Mouse (Mus musculus): ENCODE data around the gene Mphosph9.
"Not testable (repeated sequence)": the region's sequence is repeated elsewhere in the genome, so short reads cannot be mapped to it uniquely, and the experiment has no call there.

Gene Mphosph9

DNA sequence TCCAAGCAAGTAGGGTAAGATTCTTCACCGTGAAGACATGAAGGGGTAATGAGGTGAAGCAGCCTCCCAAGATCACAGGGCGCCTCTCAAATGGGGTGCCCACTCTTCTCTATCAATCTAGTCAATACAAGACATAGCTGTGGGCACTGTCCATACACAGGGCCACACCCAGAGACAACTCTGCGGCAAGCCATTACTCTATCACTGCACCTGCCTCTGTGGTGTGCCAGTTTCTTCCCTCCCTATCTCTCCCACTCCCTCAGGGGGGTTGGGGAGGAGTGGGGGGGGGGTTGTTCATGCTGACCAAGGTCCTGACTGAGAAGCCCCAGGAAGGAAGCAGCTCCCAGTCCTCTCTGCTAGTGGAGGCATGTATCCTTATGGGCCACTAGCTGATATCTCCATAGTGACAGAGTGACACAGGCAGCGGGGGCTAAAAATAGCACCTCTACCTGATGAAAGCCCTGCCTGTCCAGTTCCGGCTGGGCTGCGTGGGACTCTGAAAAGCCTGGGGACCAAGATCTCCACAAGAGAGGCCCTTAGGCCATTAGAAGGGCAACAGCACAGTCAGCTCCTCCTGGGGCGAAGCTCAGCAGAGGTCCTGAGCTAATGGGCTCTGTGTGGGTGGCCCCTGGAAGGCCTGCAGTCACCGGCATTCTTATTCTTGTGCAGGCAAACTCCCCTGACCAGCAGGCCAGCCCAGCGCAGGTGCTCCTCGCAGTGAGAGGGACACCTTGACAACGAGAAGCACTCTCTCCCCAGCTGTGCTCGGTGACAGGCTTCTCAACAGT is 93.7 kb downstream of the Mphosph9 start:
- no peak for DNase-seq

DNA sequence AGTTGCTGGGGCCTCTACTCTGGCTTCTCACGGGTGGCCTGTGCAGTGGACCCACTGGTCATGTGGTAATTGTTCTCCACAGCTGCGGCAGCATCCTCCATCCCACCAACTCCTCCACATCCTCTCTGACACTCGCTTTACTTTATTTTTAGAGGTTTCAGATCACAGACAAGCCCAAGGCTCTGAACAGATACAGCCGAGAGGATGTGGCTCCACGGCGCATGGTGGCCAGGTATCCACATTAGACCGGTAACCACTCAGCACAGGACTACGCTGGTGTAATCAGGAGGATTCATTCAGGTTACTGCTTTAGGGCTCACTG is 94.7 kb downstream of the Mphosph9 start:
- no peak for DNase-seq

DNA sequence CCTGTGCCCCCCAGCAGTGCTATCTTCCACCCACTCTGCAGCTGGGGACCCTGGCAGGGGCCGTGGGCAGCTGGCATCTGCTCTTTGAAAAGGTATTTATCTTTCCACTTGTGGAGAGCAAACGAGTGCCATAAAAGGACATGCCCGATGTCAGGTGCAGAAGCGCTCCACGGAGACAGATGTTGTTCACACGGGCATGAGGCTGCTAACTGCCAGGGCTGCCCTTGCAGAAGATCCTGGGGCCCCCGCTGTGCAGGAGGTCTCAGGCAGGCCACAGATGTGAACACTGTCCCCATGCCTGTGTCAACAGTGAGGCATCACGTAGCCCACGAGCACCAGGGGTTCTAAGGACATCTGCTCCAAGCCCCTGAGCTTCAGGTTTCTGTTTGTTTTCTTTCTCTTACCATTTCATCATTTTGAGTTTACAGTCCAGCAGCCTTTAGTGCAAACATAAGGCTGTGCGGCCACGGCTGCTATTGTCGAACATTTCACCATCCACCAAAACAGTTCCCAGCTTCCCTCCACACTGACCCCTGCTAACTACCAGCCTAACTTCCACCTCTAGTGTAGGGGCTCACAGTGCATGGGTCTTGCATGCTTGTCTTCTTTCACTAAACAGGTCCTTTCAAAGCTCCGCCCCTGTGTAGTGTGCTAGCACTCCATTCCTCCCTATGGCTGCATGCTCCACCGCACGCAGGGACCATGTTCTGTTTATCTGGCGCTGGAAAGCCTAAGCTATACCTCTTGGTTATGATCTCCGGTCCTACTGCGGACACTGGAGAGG is 95.2 kb downstream of the Mphosph9 start:
- no peak for DNase-seq

DNA sequence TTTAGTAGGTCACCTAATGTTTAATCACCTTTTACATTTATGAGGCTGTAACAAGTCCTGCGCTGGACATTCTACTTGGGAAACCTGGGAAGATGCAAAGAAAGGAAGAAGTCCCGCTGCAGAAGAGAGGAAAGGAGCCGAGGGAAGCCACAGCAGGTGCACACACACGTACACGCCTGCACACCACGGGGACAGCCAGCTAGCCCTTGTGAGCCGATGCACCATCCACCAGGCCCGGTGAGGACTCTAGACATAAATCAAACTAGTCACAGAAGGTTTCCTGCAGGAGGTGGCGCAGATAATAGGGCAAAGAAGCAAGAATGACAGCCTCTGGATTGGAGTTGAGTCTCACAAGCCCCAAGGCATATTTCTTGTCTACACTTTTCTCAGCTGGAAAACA is 97.3 kb downstream of the Mphosph9 start:
- DNase-seq = no peak

DNA sequence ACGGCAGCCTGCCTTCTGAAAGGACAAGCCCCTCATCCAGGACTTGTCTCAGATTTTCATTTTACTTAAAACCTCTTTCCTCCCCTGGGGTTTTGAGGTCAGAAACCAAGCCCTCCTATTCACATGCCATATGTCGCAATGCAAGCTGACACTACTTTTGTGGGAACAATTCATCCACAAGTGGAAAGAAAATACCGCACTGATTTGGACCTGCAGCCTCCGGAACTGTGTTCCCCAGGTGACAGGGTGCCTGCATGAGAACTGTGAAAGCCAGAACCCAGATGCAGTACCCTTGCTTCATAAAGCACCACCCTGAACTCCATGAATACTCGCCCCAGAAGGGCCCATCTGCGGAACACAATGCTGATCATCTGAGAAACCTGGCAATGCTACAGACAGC is 100.6 kb downstream of the Mphosph9 start:
- DNase-seq = no peak

DNA sequence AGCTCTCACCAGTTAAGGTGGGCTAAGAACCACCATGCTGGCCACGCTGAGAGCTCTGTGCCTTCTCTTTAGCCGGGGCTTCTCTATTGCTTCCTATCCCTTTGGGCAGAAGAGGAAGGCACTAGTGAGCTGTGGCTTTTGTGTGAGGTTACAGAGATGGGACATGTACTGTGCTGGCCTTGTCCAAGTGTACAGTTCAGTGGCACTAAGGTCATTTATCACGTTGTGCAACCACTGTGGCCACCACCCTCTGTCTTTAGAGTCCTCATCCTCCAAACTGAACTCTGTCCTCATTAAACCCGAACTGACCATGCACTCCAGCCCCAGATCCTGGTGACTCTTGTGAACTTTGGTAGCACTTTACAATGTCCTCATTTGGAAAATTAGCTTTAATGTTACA is 101.3 kb downstream of the Mphosph9 start:
- DNase-seq = no peak

DNA sequence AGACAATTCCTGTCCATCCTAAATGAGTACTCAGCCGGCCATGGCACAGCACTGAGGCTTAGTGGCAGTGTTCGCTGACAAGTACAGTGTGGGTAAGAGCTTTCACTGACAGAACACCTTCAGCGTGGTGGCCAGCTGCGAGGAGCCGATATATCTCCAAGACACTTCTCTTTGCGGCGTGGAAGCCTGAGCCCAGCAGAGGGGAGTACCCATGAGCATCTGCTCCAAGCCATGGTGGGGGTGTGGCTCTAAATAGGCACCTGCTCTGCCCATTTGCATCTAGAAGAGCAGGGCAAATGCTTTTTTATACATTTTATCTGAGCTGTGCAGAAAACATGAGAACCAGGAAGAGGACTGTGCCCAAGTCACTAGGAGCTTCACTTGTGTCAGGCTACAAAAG is 101.9 kb downstream of the Mphosph9 start:
- DNase-seq = no peak

DNA sequence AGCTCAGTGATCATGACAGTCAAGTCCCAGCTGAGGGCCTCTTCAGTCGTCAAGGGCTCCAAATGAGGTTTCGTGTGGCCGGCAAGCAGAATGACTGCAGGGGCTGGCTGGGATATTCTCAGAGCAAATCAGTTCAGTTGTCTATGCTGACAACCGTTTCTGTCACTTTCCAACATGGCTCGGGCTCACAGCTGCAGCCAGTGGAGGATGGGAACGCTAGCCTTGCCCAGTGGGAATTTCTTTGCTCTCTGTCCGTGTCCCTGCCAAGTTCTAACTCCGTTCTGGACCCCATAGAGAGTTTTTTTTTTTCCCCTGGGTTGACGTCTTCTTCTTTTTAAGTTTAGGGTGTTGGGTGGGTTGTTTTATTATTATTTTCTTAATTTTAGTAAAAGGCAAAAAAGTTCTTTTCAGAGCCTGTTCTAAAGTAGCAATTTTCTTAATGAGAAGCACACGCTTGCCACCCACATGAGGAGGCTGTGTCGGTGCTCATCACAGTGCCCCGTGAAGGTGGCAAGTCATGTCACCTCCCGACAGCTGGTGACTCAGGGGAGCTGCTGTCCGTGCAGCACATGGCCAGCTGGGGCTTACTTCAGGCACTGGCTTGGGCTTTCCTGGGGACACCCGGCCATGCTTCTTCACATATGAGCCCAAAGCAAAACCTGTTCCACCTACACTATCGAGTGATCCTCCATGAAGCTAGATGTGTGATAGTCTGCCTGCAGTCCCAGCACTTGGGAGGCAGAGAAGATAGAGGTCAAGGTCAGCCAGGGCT is 103.3 kb downstream of the Mphosph9 start:
- DNase-seq = no peak

DNA sequence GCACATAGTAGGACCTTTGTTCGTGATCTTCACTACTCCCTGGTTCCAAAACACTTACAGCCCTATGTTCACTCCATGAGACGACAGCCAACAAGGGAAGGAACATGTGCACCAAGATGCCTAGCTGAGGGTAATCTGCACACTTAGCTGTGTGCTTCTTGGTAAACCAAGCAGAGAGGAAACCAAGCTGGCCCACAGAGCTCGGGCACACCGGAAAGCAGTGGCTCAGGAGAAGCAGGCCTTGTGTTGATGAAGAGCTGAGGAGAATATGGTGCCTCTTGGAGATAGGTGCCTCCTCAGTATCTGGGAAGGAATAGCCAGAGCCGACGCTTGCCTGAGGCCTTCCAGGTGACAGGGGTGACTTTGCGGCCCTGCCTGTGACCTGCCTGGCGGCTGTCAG is 104.2 kb downstream of the Mphosph9 start:
- DNase-seq = no peak

DNA sequence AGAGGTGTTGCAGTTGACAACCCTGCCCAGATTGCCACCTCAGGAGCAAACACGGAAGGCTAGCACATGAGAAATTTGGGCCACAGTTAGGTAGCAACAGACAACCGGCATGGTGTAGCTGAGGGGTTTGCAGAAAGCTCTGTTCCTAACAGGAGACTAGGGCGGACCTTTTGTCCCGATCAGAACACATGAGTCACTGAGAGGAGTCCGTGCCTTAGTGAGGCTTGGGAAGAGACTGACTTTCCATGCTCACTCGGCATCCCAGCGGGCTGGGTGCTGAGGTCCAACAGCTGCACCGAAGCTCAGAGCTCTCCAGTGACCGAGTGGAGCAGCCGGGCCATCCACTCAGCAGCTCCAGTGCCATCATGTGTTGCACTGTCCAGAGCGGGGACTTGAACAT is 105.1 kb downstream of the Mphosph9 start:
- DNase-seq = no peak

DNA sequence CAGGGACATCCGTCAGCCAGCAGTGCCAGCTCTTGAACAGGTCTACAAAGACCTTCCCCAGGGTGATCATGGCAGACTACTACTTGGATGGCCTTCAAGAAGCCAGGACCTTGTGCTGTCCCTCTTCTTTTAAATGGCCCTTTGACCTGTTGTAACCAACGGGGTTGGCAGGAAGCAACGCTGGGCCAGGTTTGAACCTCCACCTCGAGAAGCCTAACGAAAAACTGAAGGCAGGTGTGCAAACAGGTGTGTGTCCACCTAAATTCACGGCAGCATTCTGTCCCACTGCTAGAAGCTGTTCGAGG is 106.1 kb downstream of the Mphosph9 start:
- no peak for DNase-seq

DNA sequence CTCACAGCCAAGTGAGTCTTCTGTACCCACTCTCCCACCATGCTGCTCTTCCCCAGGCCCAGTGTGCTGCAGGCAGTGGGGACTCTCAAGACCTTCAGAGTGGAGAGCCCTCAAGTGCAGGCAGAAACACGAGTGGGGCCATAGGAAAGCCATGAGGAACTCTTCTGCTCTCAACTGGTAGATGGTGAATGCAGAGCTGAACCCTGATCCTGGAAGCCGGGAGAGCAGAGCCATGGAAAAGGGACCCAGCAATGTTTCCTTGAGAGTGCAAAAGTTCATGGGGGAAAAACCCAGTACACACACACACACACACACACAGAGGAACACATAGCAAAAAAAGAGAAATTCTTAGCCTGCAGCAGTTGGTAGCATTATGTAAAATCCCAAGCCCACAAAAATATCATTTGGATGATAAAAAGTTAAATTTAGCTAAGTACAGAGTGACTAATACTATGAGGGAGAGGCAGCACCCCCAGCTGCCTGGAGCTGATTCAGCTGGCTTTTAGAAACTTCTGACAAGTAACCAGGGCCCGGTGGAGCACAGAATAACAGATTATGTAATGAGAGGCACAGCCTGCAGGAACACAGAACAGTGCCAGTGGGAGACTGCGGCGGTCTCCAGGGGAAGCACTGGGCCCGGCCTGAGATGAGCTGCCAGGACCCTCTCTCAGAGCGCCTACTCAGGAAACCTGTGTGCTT is 106.6 kb downstream of the Mphosph9 start:
- DNase-seq = peak; percentile 54 to 69

DNA sequence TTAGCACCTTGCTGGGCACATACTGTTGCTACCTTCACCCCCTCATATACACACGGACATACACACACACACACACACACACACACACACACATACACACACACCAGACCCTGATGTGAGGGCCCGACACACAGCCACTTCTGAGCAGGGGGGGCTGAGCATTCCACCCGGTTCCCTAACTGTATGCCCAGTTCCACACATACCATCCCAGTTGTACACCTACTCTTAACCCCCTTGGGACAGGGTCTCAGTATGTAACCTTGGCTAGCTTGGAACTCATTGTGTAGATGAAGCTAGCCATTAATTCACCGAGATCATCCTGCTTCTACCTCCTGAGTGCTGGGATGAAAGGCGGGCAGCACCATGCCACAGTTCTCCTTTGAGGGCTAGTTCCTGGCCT is 107.2 kb downstream of the Mphosph9 start:
- DNase-seq = no peak

DNA sequence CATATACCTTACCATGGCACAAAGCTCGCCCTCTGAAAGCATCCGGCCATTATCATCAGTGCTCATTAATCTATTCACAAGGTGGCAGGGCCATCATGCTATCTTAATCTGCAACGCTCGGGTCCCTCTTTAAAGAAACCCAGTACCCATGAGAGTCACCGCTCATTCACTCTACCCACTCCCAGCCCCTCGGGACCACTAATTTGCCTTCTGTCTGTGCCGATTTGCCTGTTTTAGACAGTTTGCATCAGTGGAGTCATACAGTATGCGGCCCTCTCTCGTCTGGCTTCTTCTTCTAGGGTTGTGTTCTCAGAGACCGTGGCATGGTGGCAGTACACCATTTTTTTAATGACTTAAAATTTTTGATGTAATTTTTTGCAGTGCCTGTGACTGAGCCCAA is 108.3 kb downstream of the Mphosph9 start:
- no peak for DNase-seq

DNA sequence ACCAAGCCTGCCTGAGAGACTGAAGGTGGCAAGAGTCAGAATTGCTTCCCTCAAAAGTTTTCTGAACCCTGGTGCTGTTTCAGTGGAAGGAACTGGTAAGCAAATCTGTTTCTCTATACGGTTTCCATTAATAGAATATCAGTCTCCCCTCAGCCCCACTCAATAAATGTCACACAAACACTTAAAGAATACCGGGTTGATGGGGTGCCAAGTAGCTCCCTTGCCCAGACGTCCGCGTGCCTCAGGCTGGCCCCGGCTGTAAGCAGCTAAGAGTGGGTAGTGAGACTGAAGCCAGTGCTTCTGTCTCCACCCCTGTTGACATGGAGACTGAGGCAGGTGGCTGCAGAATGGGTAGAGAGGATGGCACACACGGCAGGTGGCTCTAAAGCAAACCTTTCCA is 108.8 kb downstream of the Mphosph9 start:
- DNase-seq = no peak

DNA sequence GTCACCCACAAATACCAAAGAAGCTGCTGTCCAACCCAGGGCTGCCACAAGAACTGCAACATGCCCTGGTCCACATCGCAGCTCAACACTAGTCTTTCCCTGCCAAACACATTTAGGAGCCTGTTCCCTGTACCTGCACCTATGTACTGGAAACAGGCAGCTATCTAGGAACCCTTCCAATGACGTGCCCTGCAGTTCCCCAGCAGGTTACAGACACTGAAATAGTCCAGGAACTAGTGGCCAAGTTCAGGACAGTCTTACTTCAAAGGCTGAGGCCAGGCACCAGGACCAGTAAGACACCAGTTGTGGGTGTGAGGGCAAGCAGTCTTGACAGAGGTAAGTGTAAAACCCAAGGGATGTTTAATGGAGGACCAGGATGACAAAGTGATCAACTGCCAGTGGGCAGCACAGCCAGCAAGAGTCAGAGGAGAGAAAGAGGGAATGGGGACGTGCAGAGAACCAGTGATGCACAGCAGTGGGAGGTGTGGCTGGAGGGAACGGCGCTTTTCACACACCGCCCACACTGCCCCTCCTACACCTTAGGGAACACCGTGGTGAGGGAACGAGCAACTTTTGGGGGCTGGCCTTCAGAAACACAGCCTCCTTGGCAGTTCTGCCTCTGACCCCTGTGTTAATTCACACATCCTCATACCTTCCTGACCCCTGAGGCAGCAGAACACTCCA is 110.1 kb downstream of the Mphosph9 start:
- DNase-seq = peak in 1 of 2 experiments; percentile 55

DNA sequence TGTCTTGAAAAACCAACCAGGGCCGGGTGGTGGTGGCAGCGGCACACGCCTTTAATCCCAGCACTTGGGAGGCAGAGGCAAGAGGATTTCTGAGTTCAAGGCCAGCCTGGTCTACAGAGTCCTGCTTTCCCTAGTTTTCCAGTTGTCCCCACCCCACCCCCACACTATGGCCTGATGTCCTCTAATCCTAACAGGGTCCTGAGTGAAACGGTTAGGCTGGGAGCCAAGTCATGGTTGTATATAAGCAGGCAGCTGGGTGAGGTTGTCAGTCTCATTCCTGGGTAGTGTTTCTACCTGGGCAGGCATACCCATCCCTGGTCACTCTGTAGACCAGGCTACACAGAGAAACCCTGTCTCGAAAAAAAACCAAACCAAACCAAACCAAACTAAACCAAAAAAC is 110.7 kb downstream of the Mphosph9 start:
- not testable (repeated sequence) for DNase-seq

DNA sequence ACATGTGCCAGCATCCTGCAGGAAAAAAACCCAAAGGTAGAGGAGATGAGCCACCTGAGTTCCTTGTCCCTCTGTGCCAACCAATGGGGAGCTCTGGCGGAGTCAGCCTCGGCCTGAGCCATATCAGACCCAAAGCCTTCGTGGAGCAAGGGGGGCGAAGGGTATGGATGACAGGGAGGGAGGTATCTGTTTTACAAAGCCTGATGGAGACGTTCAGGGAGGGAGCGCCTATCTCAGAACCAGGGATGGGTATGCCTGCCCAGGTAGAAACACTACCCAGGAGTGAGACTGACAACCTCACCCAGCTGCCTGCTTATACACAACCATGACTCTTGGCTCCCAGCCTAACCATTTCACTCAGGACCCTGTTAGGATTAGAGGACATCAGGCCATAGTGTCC is 111.4 kb downstream of the Mphosph9 start:
- no peak for DNase-seq

DNA sequence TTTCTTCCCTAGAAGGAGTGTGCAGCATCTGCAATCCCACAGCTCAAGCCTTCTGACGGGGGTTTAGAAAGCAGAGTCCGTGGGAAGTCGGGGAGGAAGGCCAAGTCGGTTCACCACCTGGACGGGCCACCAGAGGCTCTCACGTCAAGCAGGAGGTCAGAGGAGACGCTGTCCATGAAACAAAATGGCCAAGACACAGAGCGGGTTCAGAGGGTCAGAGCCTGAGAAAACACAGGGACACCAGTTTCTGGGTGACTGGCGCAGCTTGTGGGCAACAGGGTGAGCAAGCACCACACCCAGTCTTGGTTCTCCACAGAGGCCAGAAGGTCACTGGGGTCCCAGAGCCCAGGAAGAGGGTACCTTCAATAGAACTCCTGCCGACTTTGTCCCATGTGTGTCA is 112.1 kb downstream of the Mphosph9 start:
- no peak for DNase-seq

DNA sequence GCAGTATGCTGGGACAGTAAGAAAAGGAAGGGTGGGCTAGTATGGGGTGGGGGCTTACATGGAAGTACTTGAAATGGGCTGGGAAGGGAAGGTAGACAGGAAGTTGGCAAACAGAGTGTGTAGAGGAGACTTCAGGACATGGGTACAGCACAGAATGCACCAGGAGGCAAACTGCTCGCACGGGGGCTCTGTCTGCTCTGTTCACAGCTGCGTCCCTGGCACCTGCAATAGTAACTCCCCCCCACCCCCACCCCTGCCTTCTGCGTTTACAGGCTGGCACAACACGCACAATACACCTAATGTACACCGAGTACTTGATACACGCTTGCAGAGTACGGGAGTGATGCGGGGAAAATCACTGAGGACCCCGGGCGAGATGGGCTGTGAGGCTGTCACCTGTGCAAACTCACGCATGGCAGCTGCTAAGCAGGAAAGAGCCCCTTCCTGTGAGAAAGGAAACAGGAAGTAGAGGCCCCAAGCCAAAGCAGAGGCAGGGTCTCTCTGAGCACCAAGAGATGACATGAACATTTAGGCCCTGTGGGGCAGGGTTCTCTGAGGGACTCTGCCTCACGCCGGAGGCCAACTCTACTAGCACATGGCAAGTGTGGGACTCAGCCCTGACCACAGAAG is 113.1 kb downstream of the Mphosph9 start:
- DNase-seq = no peak

DNA sequence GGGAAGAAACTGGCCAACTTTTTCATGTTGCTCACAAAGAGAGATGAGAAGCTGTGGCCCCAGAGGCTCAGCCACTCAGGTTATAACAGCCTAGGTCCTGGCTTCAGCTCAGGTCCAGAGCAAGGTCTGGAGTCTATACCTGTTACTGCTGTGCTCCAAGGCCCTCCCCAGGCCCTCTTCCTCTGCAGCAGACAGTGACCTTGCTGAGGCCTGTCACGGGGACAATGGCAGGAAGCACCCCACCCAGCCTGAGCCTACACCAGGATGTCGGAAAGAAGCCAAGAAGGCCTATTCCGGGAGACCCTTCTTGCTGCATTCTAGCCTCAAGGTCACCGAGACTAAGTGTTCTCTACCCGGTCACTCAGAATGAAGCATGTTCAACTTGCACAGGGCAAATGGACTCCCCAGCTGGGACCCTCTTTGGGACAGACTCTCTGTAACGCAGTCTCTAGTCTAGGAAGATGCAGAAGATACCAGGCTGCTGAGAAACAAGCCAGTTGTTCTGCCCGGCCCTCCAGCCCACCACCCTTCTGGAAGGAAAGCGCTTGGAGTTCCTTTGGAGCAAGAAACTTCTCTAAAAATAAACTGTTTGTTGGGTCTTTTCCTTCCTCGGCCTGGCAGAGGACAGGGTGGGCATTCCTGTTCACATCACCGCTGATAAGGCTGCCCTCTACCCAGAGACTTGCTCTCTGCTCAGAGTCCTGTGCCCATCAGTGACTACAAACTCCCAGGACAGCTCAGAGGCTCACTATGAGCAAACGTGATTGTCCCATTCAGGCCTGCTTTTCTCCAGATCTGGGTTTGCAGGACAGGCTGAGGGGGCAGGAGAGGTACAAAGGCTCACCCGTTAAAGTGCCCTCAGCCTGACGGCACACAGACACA is 113.9 kb downstream of the Mphosph9 start:
- DNase-seq = peak; percentile 50 to 65

All from kidney, postnatal 4 days (tissue).